Mouse (Mus musculus) midbrain, embryonic 16.5 days (tissue): ENCODE results near the gene Map1a. TPM values are rescaled to one million over a fixed set of nuclear protein-coding genes. Genes with fewer than 3 reads are reported as not detected.

Experiments used
- ATAC-seq: fragments of 200-750 bp; cut with Nextera tagmentation; 2 replicates; pipeline ENCODE4 v1.8.0; 2017; ENCODE audit warnings: moderate TSS enrichment
- H3K27ac ChIP-seq: fragments of 300-500 bp; sonication (generic); 2 replicates; pipeline ENCODE4 v1.5.1; 2014; ENCODE audit warnings: mild to moderate bottlenecking, low read length, mixed read lengths
- H3K27me3 ChIP-seq: fragments of 300-500 bp; sonication (generic); 2 replicates; pipeline ENCODE4 v1.6.1; 2014; ENCODE audit warnings: low read depth, low read length, mixed read lengths; ENCODE audit not compliant: control insufficient read depth, insufficient read depth
- H3K36me3 ChIP-seq: fragments of 300-500 bp; sonication (generic); 2 replicates; pipeline ENCODE4 v1.6.1; 2014; ENCODE audit warnings: mild to moderate bottlenecking, low read length, moderate library complexity, mixed read lengths; ENCODE audit not compliant: control insufficient read depth, insufficient read depth
- H3K4me1 ChIP-seq: fragments of 300-500 bp; sonication (generic); 2 replicates; pipeline ENCODE4 v1.6.1; 2014; ENCODE audit warnings: mild to moderate bottlenecking, low read length, mixed read lengths; ENCODE audit not compliant: control insufficient read depth, insufficient read depth
- H3K4me2 ChIP-seq: fragments of 300-500 bp; sonication (generic); 2 replicates; pipeline ENCODE4 v1.6.1; 2014; ENCODE audit warnings: mild to moderate bottlenecking, low read length, mixed read lengths
- H3K4me3 ChIP-seq: fragments of 300-500 bp; sonication (generic); 2 replicates; pipeline ENCODE4 v1.5.1; 2014; ENCODE audit warnings: low read depth, mild to moderate bottlenecking, low read length, moderate library complexity, mixed read lengths
- H3K9ac ChIP-seq: fragments of 300-500 bp; sonication (generic); 2 replicates; pipeline ENCODE4 v1.6.1; 2014; ENCODE audit warnings: low read depth, low read length, mixed read lengths
- H3K9me3 ChIP-seq: fragments of 300-500 bp; sonication (generic); replicated peaks from 2 replicates; pipeline ENCODE4 v1.6.1; 2014; ENCODE audit warnings: mild to moderate bottlenecking, low read length, mixed read lengths; ENCODE audit not compliant: control insufficient read depth, poor library complexity, severe bottlenecking
- WGBS: fragments of 180-500 bp; shearing (Covaris S2); extraction: QIAGEN DNeasy Blood & Tissue Kit; methylation state at CpG from one replicate; pipeline ENCODE4 v1.1.7; 2014; 5-methylcytosine and 5-hydroxymethylcytosine counted together
- polyA plus RNA-seq: library from polyadenylated mRNA; unstranded; fragments of >200 nt; fragmentation: Nextera tagmentation; extraction: Ambion mirVana; gene quantifications from 2 replicates; pipeline ENCODE4 v1.2.1, GENCODE M21; 2015

Gene Map1a
- polyA plus RNA-seq, 1 experiment from 2014 or later = 20.1 TPM

- Histone ChIP-seq H3K9me3 (no peaks in the 10 kb centered on the region), H3K4me2 (peak overlapping the region; percentile 92), H3K4me1 (peaks cover 19% of the 10 kb centered on the region), H3K27ac (peak overlapping the region; percentile 89), H3K36me3 (peaks cover 5% of the 10 kb centered on the region), H3K9ac (peak overlapping the region; percentile 94), H3K27me3 (peaks cover 10% of the 10 kb centered on the region; the same call in 1 of the 2 replicates), H3K4me3 (peak overlapping the region; percentile 80)
- no peak for ATAC-seq
- whole genome bisulfite sequencing = 7% methylated on average over 6 of the region's 6 CpGs
Measured at GRCm38 (mm10) chr2:121354378-121354777, 65.0 kb downstream of the Map1a start.

GRCm38 (mm10) chr2:121354820-121355592 is 65.6 kb downstream of the Map1a start, which contains the start of gene Ppip5k1:
Gene Ppip5k1, minus strand, starts transcription at chr2:121355396.
- peaks cover 21% of the 10 kb centered on the region for H3K4me1 ChIP-seq
- WGBS = under 1% methylated on average over 58 of the region's 58 CpGs
- ATAC-seq = peak; percentile 97
- H3K27me3 ChIP-seq = peaks cover 10% of the 10 kb centered on the region; the same call in 1 of the 2 replicates
- H3K27ac ChIP-seq = peak within 1 kb of the TSS; percentile 89
- H3K9me3 ChIP-seq = no peaks in the 10 kb centered on the region
- no peaks in the 10 kb centered on the region for H3K36me3 ChIP-seq
- H3K9ac ChIP-seq = peak within 1 kb of the TSS; percentile 94
- H3K4me3 ChIP-seq = peak within 1 kb of the TSS; percentile 80
- peak within 1 kb of the TSS; percentile 92 for H3K4me2 ChIP-seq

- no peaks in the 10 kb centered on the region for H3K9me3 ChIP-seq
- H3K9ac ChIP-seq = peak within 1 kb of the TSS; percentile 78
- ATAC-seq = no peak
- H3K4me3 ChIP-seq = peak within 1 kb of the TSS; percentile 50
- H3K27me3 ChIP-seq = peaks cover 10% of the 10 kb centered on the region; the same call in 1 of the 2 replicates
- peak within 1 kb of the TSS; percentile 62 for H3K4me2 ChIP-seq
- no peaks in the 10 kb centered on the region for H3K36me3 ChIP-seq
- H3K27ac ChIP-seq = peak within 1 kb of the TSS; percentile 73
- WGBS = 73% methylated on average over 5 of the region's 5 CpGs
- H3K4me1 ChIP-seq = peaks cover 21% of the 10 kb centered on the region
Measured at GRCm38 (mm10) chr2:121357494-121357893, 68.1 kb downstream of the Map1a start, which contains the start of gene Ckmt1. Gene Ckmt1, plus strand, starts transcription at chr2:121357714.

GRCm38 (mm10) chr2:121357961-121358360 is 68.6 kb downstream of the Map1a start:
- Histone ChIP-seq H3K27ac (peak overlapping the region; percentile 73), H3K4me1 (peaks cover 21% of the 10 kb centered on the region), H3K4me3 (peak overlapping the region; percentile 50), H3K27me3 (peaks cover 10% of the 10 kb centered on the region; the same call in 1 of the 2 replicates), H3K36me3 (peaks cover 1% of the 10 kb centered on the region; the same call in 1 of the 2 replicates), H3K9me3 (no peaks in the 10 kb centered on the region), H3K4me2 (peak overlapping the region; percentile 62), H3K9ac (peak overlapping the region; percentile 78)
- WGBS = 1% methylated on average over 4 of the region's 4 CpGs
- ATAC-seq = no peak

- Histone ChIP-seq H3K4me3 (peak overlapping the region; percentile 50), H3K9ac (peak overlapping the region; percentile 78), H3K27ac (peak overlapping the region; percentile 73), H3K9me3 (no peaks in the 10 kb centered on the region), H3K27me3 (peaks cover 10% of the 10 kb centered on the region; the same call in 1 of the 2 replicates), H3K4me2 (peak overlapping the region; percentile 62), H3K36me3 (peaks cover 2% of the 10 kb centered on the region; the same call in 1 of the 2 replicates), H3K4me1 (peaks cover 21% of the 10 kb centered on the region)
- ATAC-seq = peak; percentile 88
- WGBS = under 1% methylated on average over 16 of the region's 16 CpGs
Measured at GRCm38 (mm10) chr2:121358381-121358780, 69.0 kb downstream of the Map1a start.

- 48% methylated on average over 4 of the region's 4 CpGs for WGBS
- Histone ChIP-seq H3K4me3 (peak overlapping the region; percentile 50), H3K4me1 (peaks cover 15% of the 10 kb centered on the region), H3K27ac (no peak overlapping the region), H3K9me3 (no peaks in the 10 kb centered on the region), H3K9ac (peak overlapping the region; percentile 78; the same call in 1 of the 2 replicates), H3K27me3 (peaks cover 10% of the 10 kb centered on the region; the same call in 1 of the 2 replicates), H3K4me2 (peak overlapping the region; percentile 62), H3K36me3 (peaks cover 5% of the 10 kb centered on the region)
- no peak for ATAC-seq
Measured at GRCm38 (mm10) chr2:121359461-121359860, 70.1 kb downstream of the Map1a start.

Other genes with a start within 250 kb of the Map1a start
- gene Tgm5, start 203.8 kb upstream of the Map1a start, polyA plus RNA-seq = 0.07 and 0.09 TPM in 2 replicates
- not detected in 2 replicates for gene Tgm7, start 179.8 kb upstream of the Map1a start, polyA plus RNA-seq
- gene Adal, start 149.2 kb upstream of the Map1a start, polyA plus RNA-seq = 24.3 and 30.3 TPM in 2 replicates
- 20.3 and 20.4 TPM in 2 replicates for gene Lcmt2, start 148.9 kb upstream of the Map1a start, polyA plus RNA-seq
- gene Tubgcp4, start 118.9 kb upstream of the Map1a start, polyA plus RNA-seq = 50.4 and 53.9 TPM in 2 replicates
- gene Zscan29, start 118.5 kb upstream of the Map1a start, polyA plus RNA-seq = 6.8 and 7.0 TPM in 2 replicates
- gene Trp53bp1, start 18.2 kb upstream of the Map1a start, polyA plus RNA-seq = 170 and 193 TPM in 2 replicates
- 23.3 and 24.5 TPM in 2 replicates for gene Ppip5k1, start 65.8 kb downstream of the Map1a start, polyA plus RNA-seq
- gene Ckmt1, start 68.1 kb downstream of the Map1a start, polyA plus RNA-seq = 79.9 and 108 TPM in 2 replicates
- 0.03 and 0.04 TPM in 2 replicates for gene Strc, start 97.6 kb downstream of the Map1a start, polyA plus RNA-seq
- gene Pdia3, start 124.2 kb downstream of the Map1a start, polyA plus RNA-seq = 377 and 397 TPM in 2 replicates
- 4.1 and 6.0 TPM in 2 replicates for gene Catsper2, start 124.2 kb downstream of the Map1a start, polyA plus RNA-seq
- gene Ell3, start 154.7 kb downstream of the Map1a start, polyA plus RNA-seq = 2.9 and 3.5 TPM in 2 replicates
- 247 and 265 TPM in 2 replicates for gene Serf2, start 159.6 kb downstream of the Map1a start, polyA plus RNA-seq
- gene Hypk, start 163.7 kb downstream of the Map1a start, polyA plus RNA-seq = 103 and 110 TPM in 2 replicates
- gene Serinc4, start 167.2 kb downstream of the Map1a start, polyA plus RNA-seq = 1.6 and 1.7 TPM in 2 replicates
- 75.4 and 80.1 TPM in 2 replicates for gene Mfap1b, start 184.5 kb downstream of the Map1a start, polyA plus RNA-seq
- 29.7 and 32.2 TPM in 2 replicates for gene Mfap1a, start 217.1 kb downstream of the Map1a start, polyA plus RNA-seq
- gene Wdr76, start 217.1 kb downstream of the Map1a start, polyA plus RNA-seq = 3.2 and 4.1 TPM in 2 replicates